ENCODE assay signal across 10 mouse cellular contexts in genomic region chr10:110192026-110192805, GRCm38 (mm10).
DNase-seq lines count a peak whose midpoint lies in the region; ATAC-seq and TF ChIP-seq lines count a peak whose summit lies in the region.
"Had no signal": no experiment of that assay in that cellular context is flagged by ENCODE, and none has a peak within 500 bp of the region (broad histone marks: within the 10 kb centered on the region; RNA-seq: fewer than 3 reads in every experiment).

No protein-coding gene starts in this region.

- H3K4me2 ChIP-seq in stomach, postnatal 0 days (replicated peaks; ENCODE audit: low read depth), result no peak overlapping the region
- H3K4me2 ChIP-seq: limb, embryonic 12.5 days; neural tube, embryonic 12.5 days had no signal

- WGBS in stomach, postnatal 0 days, result 63% methylated on average over 7 of the region's 7 CpGs

- H3K4me3 ChIP-seq in stomach, postnatal 0 days (ENCODE audit: low read depth, low read length), result no peak overlapping the region
- H3K4me3 ChIP-seq: limb, embryonic 12.5 days; neural tube, embryonic 12.5 days had no signal

- intact Hi-C loops in left cerebral cortex, postnatal 4 days (cut with DNase I), result no loop called here

- no peak overlapping the region for H3K27ac ChIP-seq in stomach, postnatal 0 days (replicated peaks)
- H3K27ac ChIP-seq: limb, embryonic 12.5 days; neural tube, embryonic 12.5 days had no signal

- no peaks in the 10 kb centered on the region for H3K27me3 ChIP-seq in stomach, postnatal 0 days (ENCODE audit: control insufficient read depth, insufficient read depth, low read length)
- H3K27me3 ChIP-seq: limb, embryonic 12.5 days; neural tube, embryonic 12.5 days had no signal

- no peak for TF ChIP-seq CTCF in brain, embryonic 14.5 days (IDR thresholded peaks at IDR 0.05; ENCODE audit: borderline replicate concordance, extremely low read depth, insufficient read depth, insufficient read length)
- TF ChIP-seq CTCF in stomach, postnatal 0 days (IDR thresholded peaks at IDR 0.05; ENCODE audit: low read depth), result no peak

- no peaks in the 10 kb centered on the region for H3K9me3 ChIP-seq in stomach, postnatal 0 days (ENCODE audit: control insufficient read depth, low read length)
- H3K9me3 ChIP-seq: limb, embryonic 12.5 days; neural tube, embryonic 12.5 days had no signal

- peak; percentile 1 to 5 for DNase-seq in heart, adult 18-20 months
- DNase-seq in heart, adult 8-10 months (ENCODE audit: low spot score), result no peak
- peak; percentile 94 for DNase-seq in brain, embryonic 14.5 days (ENCODE audit: low read depth)
- DNase-seq in frontal cortex, adult 2 months (ENCODE audit: extremely low spot score in 1 of 2, low spot score in 1 of 2), result peak; percentile 27 to 72
- peak; percentile 80 for DNase-seq in left cerebral cortex, postnatal 4 days
- DNase-seq in kidney, postnatal 4 days, result no peak
- no peak for DNase-seq in stomach, postnatal 0 days (ENCODE audit: low spot score)

- H3K9ac ChIP-seq in stomach, postnatal 0 days (ENCODE audit: low read length), result no peak overlapping the region
- H3K9ac ChIP-seq: limb, embryonic 12.5 days; neural tube, embryonic 12.5 days had no signal

- ATAC-seq in activated CD4-positive, CD25-positive, alpha-beta regulatory T cell, adult 4 months, result no peak
- no peak for ATAC-seq in stomach, postnatal 0 days (ENCODE audit: low FRiP score, low TSS enrichment)

- TF ChIP-seq POLR2A in brain, embryonic 14.5 days (IDR thresholded peaks at IDR 0.05; ENCODE audit: borderline replicate concordance, extremely low read depth, insufficient read depth, insufficient read length, poor library complexity, severe bottlenecking), result no peak

- no peaks in the 10 kb centered on the region for H3K36me3 ChIP-seq in stomach, postnatal 0 days (ENCODE audit: control insufficient read depth, insufficient read depth, low read length)
- H3K36me3 ChIP-seq: limb, embryonic 12.5 days; neural tube, embryonic 12.5 days had no signal

- no peaks in the 10 kb centered on the region for H3K4me1 ChIP-seq in stomach, postnatal 0 days (replicated peaks; ENCODE audit: control insufficient read depth, insufficient read depth)
- H3K4me1 ChIP-seq: limb, embryonic 12.5 days; neural tube, embryonic 12.5 days had no signal

- TF ChIP-seq EP300 in stomach, postnatal 0 days (optimal IDR thresholded peaks at IDR 0.05), result no peak

Comparison
In these comparisons a context has a peak if more than half of its experiments do, and no peak if none do; other contexts are left out.
1. DNase-seq: peak in heart, adult 18-20 months (2 of 2), brain, embryonic 14.5 days (single experiment), frontal cortex, adult 2 months (2 of 2) and left cerebral cortex, postnatal 4 days (single experiment); none in heart, adult 8-10 months (single experiment), kidney, postnatal 4 days (0 of 2) and stomach, postnatal 0 days (single experiment).